Mouse (Mus musculus) stomach, embryonic 14.5 days (tissue): ENCODE measurements around the gene Lrfn4. TPM values are rescaled to one million over a fixed set of nuclear protein-coding genes. Genes with fewer than 3 reads are reported as not detected.
A peak's percentile ranks its signal among the peaks of the same experiment; 100 is the strongest.

Source experiments
- ATAC-seq: fragments of 200-750 bp; cut with Nextera tagmentation; 2 replicates; pipeline ENCODE4 v1.8.0; 2017; ENCODE audit warnings: low read depth, moderate TSS enrichment; ENCODE audit not compliant: insufficient number of reproducible peaks, insufficient read depth, low FRiP score
- H3K27ac ChIP-seq: fragments of 300-500 bp; sonication (generic); 2 replicates; pipeline ENCODE4 v1.5.1; 2014; ENCODE audit warnings: mild to moderate bottlenecking, low read length, moderate library complexity, mixed read lengths
- H3K27me3 ChIP-seq: fragments of 300-500 bp; sonication (generic); 2 replicates; pipeline ENCODE4 v1.6.1; 2014; ENCODE audit warnings: low read length, control low read depth, mixed read lengths; ENCODE audit not compliant: control insufficient read depth, insufficient read depth
- H3K36me3 ChIP-seq: fragments of 300-500 bp; sonication (generic); 2 replicates; pipeline ENCODE4 v1.6.1; 2014; ENCODE audit warnings: mild to moderate bottlenecking, control low read depth, low read length, moderate library complexity, mixed read lengths; ENCODE audit not compliant: control insufficient read depth, insufficient read depth
- H3K4me1 ChIP-seq: fragments of 300-500 bp; sonication (generic); 2 replicates; pipeline ENCODE4 v1.6.1; 2014; ENCODE audit warnings: low read length, control low read depth, mixed read lengths; ENCODE audit not compliant: control insufficient read depth, insufficient read depth
- H3K4me2 ChIP-seq: fragments of 300-500 bp; sonication (generic); replicated peaks from 2 replicates; pipeline ENCODE4 v1.6.1; 2014; ENCODE audit warnings: low read depth, low read length, control low read depth
- H3K4me3 ChIP-seq: fragments of 300-500 bp; sonication (generic); 2 replicates; pipeline ENCODE4 v1.5.1; 2014; ENCODE audit warnings: low read depth, low read length, control low read depth
- H3K9ac ChIP-seq: fragments of 300-500 bp; sonication (generic); replicated peaks from 2 replicates; pipeline ENCODE4 v1.6.1; 2014; ENCODE audit warnings: low read depth, mild to moderate bottlenecking, control low read depth, low read length, moderate library complexity, mixed read lengths
- H3K9me3 ChIP-seq: fragments of 300-500 bp; sonication (generic); 2 replicates; pipeline ENCODE4 v1.6.1; 2016; ENCODE audit warnings: low read depth, low read length, control low read depth; ENCODE audit not compliant: control insufficient read depth
- WGBS: fragments of 180-500 bp; shearing (Covaris S2); extraction: QIAGEN DNeasy Blood & Tissue Kit; methylation state at CpG from one replicate; pipeline ENCODE4 v1.1.7; 2014; 5-methylcytosine and 5-hydroxymethylcytosine counted together
- polyA plus RNA-seq: library from polyadenylated mRNA; unstranded; fragments of >200 nt; fragmentation: Nextera tagmentation; extraction: Ambion mirVana; gene quantifications from 2 replicates; pipeline ENCODE4 v1.2.1, GENCODE M21; 2014

Lrfn4 gene
- polyA plus RNA-seq, 1 experiment from 2014 or later: 8.3 TPM

GRCm38 (mm10) chr19:4614305-4615150 lies 939 bp downstream of the Lrfn4 start:
- peak overlapping the region; percentile 81 for H3K4me3 ChIP-seq
- peak overlapping the region; percentile 88 for H3K9ac ChIP-seq
- peak overlapping the region; percentile 54 for H3K4me2 ChIP-seq
- H3K27ac ChIP-seq: peak overlapping the region; percentile 83
- peaks cover 8% of the 10 kb centered on the region for H3K4me1 ChIP-seq
- H3K9me3 ChIP-seq: no peaks in the 10 kb centered on the region
- 18% methylated on average over 49 of the region's 49 CpGs for WGBS
- H3K27me3 ChIP-seq: no peaks in the 10 kb centered on the region
- H3K36me3 ChIP-seq: peaks cover 25% of the 10 kb centered on the region
- no peak for ATAC-seq

GRCm38 (mm10) chr19:4613464-4614304 lies 1.8 kb downstream of the Lrfn4 start:
- H3K9me3 ChIP-seq: no peaks in the 10 kb centered on the region
- H3K4me2 ChIP-seq: peak overlapping the region; percentile 54; the same call in 1 of the 2 replicates
- 86% methylated on average over 33 of the region's 33 CpGs for WGBS
- H3K9ac ChIP-seq: no peak overlapping the region
- H3K4me1 ChIP-seq: peaks cover 8% of the 10 kb centered on the region
- H3K4me3 ChIP-seq: peak overlapping the region; percentile 81; the same call in 1 of the 2 replicates
- ATAC-seq: no peak
- H3K27ac ChIP-seq: no peak overlapping the region
- H3K27me3 ChIP-seq: no peaks in the 10 kb centered on the region
- H3K36me3 ChIP-seq: peaks cover 25% of the 10 kb centered on the region

- Histone ChIP-seq H3K4me1 (peaks cover 8% of the 10 kb centered on the region), H3K4me3 (no peak overlapping the region), H3K4me2 (no peak overlapping the region), H3K27ac (no peak overlapping the region), H3K9ac (no peak overlapping the region), H3K36me3 (peaks cover 25% of the 10 kb centered on the region), H3K27me3 (no peaks in the 10 kb centered on the region), H3K9me3 (no peaks in the 10 kb centered on the region)
- no peak for ATAC-seq
- 90% methylated on average over 19 of the region's 19 CpGs for WGBS
Measured at GRCm38 (mm10) chr19:4612181-4612961, 3.1 kb downstream of the Lrfn4 start.

DNA sequence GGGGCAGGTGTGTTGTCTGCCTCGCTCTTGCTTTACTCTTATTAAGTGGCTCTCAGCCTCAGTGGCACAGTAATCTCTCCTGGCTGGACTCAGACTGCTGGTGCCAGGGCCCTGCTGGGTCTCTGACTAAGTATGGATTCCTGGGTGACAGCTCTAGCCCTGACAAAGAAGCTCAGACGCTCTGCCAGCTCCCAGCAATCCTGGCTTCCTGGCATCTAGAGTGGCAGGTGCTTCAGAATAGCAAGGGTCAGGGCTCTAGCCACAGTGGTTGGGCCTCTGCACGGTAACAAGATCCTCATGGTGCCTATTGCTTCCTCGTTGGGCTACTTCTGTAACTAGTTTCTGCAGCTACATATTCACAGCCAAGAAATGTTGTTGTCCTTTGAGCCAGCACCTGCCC lies 5.4 kb downstream of the Lrfn4 start:
- no peaks in the 10 kb centered on the region for H3K9me3 ChIP-seq
- H3K4me3 ChIP-seq: no peak overlapping the region
- 62% methylated on average over 4 of the region's 4 CpGs for WGBS
- H3K27ac ChIP-seq: no peak overlapping the region; the same call in 1 of the 2 replicates
- H3K36me3 ChIP-seq: peaks cover 25% of the 10 kb centered on the region
- peaks cover 4% of the 10 kb centered on the region for H3K4me1 ChIP-seq
- H3K27me3 ChIP-seq: no peaks in the 10 kb centered on the region
- H3K4me2 ChIP-seq: no peak overlapping the region
- H3K9ac ChIP-seq: no peak overlapping the region
- no peak for ATAC-seq

GRCm38 (mm10) chr19:4608511-4608910 lies 7.0 kb downstream of the Lrfn4 start:
- ATAC-seq: no peak

GRCm38 (mm10) chr19:4607406-4607805 lies 8.1 kb downstream of the Lrfn4 start:
- no peak overlapping the region for H3K4me2 ChIP-seq
- H3K9ac ChIP-seq: no peak overlapping the region
- peaks cover 10% of the 10 kb centered on the region for H3K36me3 ChIP-seq
- H3K27ac ChIP-seq: no peak overlapping the region
- no peaks in the 10 kb centered on the region for H3K9me3 ChIP-seq
- H3K4me3 ChIP-seq: no peak overlapping the region
- H3K27me3 ChIP-seq: no peaks in the 10 kb centered on the region
- ATAC-seq: no peak
- H3K4me1 ChIP-seq: peaks cover 18% of the 10 kb centered on the region; the same call in 1 of the 2 replicates
- WGBS: 91% methylated on average over 12 of the region's 12 CpGs

More at GRCm38 (mm10) chr19:4608511-4608910, 7.0 kb downstream of the Lrfn4 start:
- H3K4me1 ChIP-seq: peaks cover 18% of the 10 kb centered on the region
- H3K4me3 ChIP-seq: no peak overlapping the region
- no peaks in the 10 kb centered on the region for H3K9me3 ChIP-seq
- H3K27me3 ChIP-seq: no peaks in the 10 kb centered on the region
- peaks cover 21% of the 10 kb centered on the region for H3K36me3 ChIP-seq
- no peak overlapping the region for H3K27ac ChIP-seq
- 89% methylated on average over 4 of the region's 4 CpGs for WGBS
- no peak overlapping the region for H3K4me2 ChIP-seq
- no peak overlapping the region for H3K9ac ChIP-seq

GRCm38 (mm10) chr19:4605654-4606053 lies 9.8 kb downstream of the Lrfn4 start:
- 51% methylated on average over 4 of the region's 4 CpGs for WGBS
- H3K9ac ChIP-seq: no peak overlapping the region
- H3K9me3 ChIP-seq: no peaks in the 10 kb centered on the region
- no peaks in the 10 kb centered on the region for H3K36me3 ChIP-seq
- H3K4me2 ChIP-seq: no peak overlapping the region
- peaks cover 18% of the 10 kb centered on the region; the same call in 1 of the 2 replicates for H3K4me1 ChIP-seq
- H3K27ac ChIP-seq: no peak overlapping the region
- no peaks in the 10 kb centered on the region for H3K27me3 ChIP-seq
- no peak for ATAC-seq
- no peak overlapping the region for H3K4me3 ChIP-seq
